Mouse (Mus musculus) hindbrain, embryonic 10.5 days (tissue): Measurements from ENCODE around the gene Pced1a. TPM values are rescaled to one million over a fixed set of nuclear protein-coding genes. Genes with fewer than 3 reads are reported as not detected.

Experiments
- DNase-seq: peaks from one replicate; pipeline ENCODE4 v3.0.0-alpha.2; 2017; ENCODE audit warnings: low spot score
- H3K27ac ChIP-seq: fragments of 300-500 bp; sonication (generic); 2 replicates; pipeline ENCODE4 v1.5.1; 2016; ENCODE audit warnings: mild to moderate bottlenecking, moderate library complexity
- H3K27me3 ChIP-seq: fragments of 300-500 bp; sonication (generic); 2 replicates; pipeline ENCODE4 v1.6.1; 2016; ENCODE audit warnings: mild to moderate bottlenecking; ENCODE audit not compliant: poor library complexity, insufficient read depth, severe bottlenecking
- H3K36me3 ChIP-seq: fragments of 300-500 bp; sonication (generic); 2 replicates; pipeline ENCODE4 v1.6.1; 2016; ENCODE audit warnings: mild to moderate bottlenecking, moderate library complexity
- H3K4me1 ChIP-seq: fragments of 300-500 bp; sonication (generic); replicated peaks from 2 replicates; pipeline ENCODE4 v1.6.1; 2016; ENCODE audit warnings: mild to moderate bottlenecking
- H3K4me3 ChIP-seq: fragments of 300-500 bp; sonication (generic); 2 replicates; pipeline ENCODE4 v1.5.1; 2016; ENCODE audit warnings: mild to moderate bottlenecking, moderate library complexity
- H3K9me3 ChIP-seq: fragments of 300-500 bp; sonication (generic); 2 replicates; pipeline ENCODE4 v1.6.1; 2016; ENCODE audit warnings: mild to moderate bottlenecking, moderate library complexity
- WGBS: fragments of 180-500 bp; shearing (Covaris S2); methylation state at CpG from one replicate; pipeline ENCODE4 v1.1.7; 2016; 5-methylcytosine and 5-hydroxymethylcytosine counted together
- polyA plus RNA-seq: library from polyadenylated mRNA; unstranded; fragments of >200 nt; fragmentation: Nextera tagmentation; extraction: Ambion mirVana; gene quantifications from 2 replicates; pipeline ENCODE4 v1.2.1, GENCODE M21; 2016

Pced1a gene
- polyA plus RNA-seq, 1 experiment from 2014 or later, result 11.3 TPM

- Histone ChIP-seq H3K9me3 (no peaks in the 10 kb centered on the region), H3K27me3 (peaks cover 26% of the 10 kb centered on the region), H3K27ac (peak overlapping the region; percentile 94; the same call in 1 of the 2 replicates), H3K4me3 (peak overlapping the region; percentile 94), H3K4me1 (peaks cover 41% of the 10 kb centered on the region), H3K36me3 (0 out of 2 replicates have a peak, but pooled peaks cover 3% of the 10 kb centered on the region)
- DNase-seq, result no peak
- 74% methylated on average over 14 of the region's 14 CpGs for WGBS
Measured at GRCm38 (mm10) chr2:130451086-130451726, 26.7 kb upstream of the Pced1a start.

GRCm38 (mm10) chr2:130450434-130450796 lies 25.9 kb upstream of the Pced1a start:
- peak overlapping the region; percentile 94 for H3K27ac ChIP-seq
- H3K36me3 ChIP-seq, result peaks cover 9% of the 10 kb centered on the region; the same call in 1 of the 2 replicates
- peaks cover 38% of the 10 kb centered on the region for H3K4me1 ChIP-seq
- no peak for DNase-seq
- H3K27me3 ChIP-seq, result peaks cover 26% of the 10 kb centered on the region
- H3K4me3 ChIP-seq, result peak overlapping the region; percentile 94
- H3K9me3 ChIP-seq, result no peaks in the 10 kb centered on the region
- under 1% methylated on average over 47 of the region's 47 CpGs for WGBS

- H3K36me3 ChIP-seq, result peaks cover 14% of the 10 kb centered on the region
- H3K9me3 ChIP-seq, result no peaks in the 10 kb centered on the region
- H3K4me3 ChIP-seq, result peak within 1 kb of the TSS; percentile 94
- WGBS, result under 1% methylated on average over 50 of the region's 50 CpGs
- H3K4me1 ChIP-seq, result peaks cover 38% of the 10 kb centered on the region
- peaks cover 26% of the 10 kb centered on the region for H3K27me3 ChIP-seq
- DNase-seq, result peak; percentile 93
- peak within 1 kb of the TSS; percentile 94 for H3K27ac ChIP-seq
Measured at GRCm38 (mm10) chr2:130449794-130450433, 25.4 kb upstream of the Pced1a start, which contains the start of gene Ptpra. Gene Ptpra (plus strand): TSS chr2:130450278.

- Histone ChIP-seq H3K4me3 (peak overlapping the region; percentile 94), H3K36me3 (peaks cover 21% of the 10 kb centered on the region), H3K4me1 (peaks cover 38% of the 10 kb centered on the region), H3K9me3 (no peaks in the 10 kb centered on the region), H3K27me3 (peaks cover 26% of the 10 kb centered on the region), H3K27ac (peak overlapping the region; percentile 94; the same call in 1 of the 2 replicates)
- 8% methylated on average over 17 of the region's 17 CpGs for WGBS
- peak; percentile 35 for DNase-seq
Measured at GRCm38 (mm10) chr2:130449021-130449793, 24.7 kb upstream of the Pced1a start.

GRCm38 (mm10) chr2:130448449-130448848 lies 23.9 kb upstream of the Pced1a start:
- Histone ChIP-seq H3K27ac (no peak overlapping the region), H3K27me3 (peaks cover 26% of the 10 kb centered on the region), H3K9me3 (no peaks in the 10 kb centered on the region), H3K4me1 (peaks cover 38% of the 10 kb centered on the region), H3K4me3 (no peak overlapping the region), H3K36me3 (peaks cover 29% of the 10 kb centered on the region)
- DNase-seq, result no peak

GRCm38 (mm10) chr2:130442162-130442561 lies 17.7 kb upstream of the Pced1a start:
- DNase-seq, result no peak
- Histone ChIP-seq H3K27ac (no peak overlapping the region), H3K27me3 (0 out of 2 replicates have a peak, but pooled peaks cover 4% of the 10 kb centered on the region), H3K4me1 (no peaks in the 10 kb centered on the region), H3K36me3 (peaks cover 89% of the 10 kb centered on the region), H3K9me3 (no peaks in the 10 kb centered on the region), H3K4me3 (no peak overlapping the region)
- WGBS, result 84% methylated on average over 10 of the region's 10 CpGs

- Histone ChIP-seq H3K36me3 (peaks cover 84% of the 10 kb centered on the region), H3K27ac (no peak overlapping the region), H3K4me3 (no peak overlapping the region), H3K9me3 (no peaks in the 10 kb centered on the region), H3K27me3 (no peaks in the 10 kb centered on the region), H3K4me1 (no peaks in the 10 kb centered on the region)
- no peak for DNase-seq
- WGBS, result 87% methylated on average over 4 of the region's 4 CpGs
Measured at GRCm38 (mm10) chr2:130439840-130440480, 15.5 kb upstream of the Pced1a start.

GRCm38 (mm10) chr2:130438861-130439260 lies 14.4 kb upstream of the Pced1a start:
- no peaks in the 10 kb centered on the region for H3K4me1 ChIP-seq
- no peaks in the 10 kb centered on the region for H3K9me3 ChIP-seq
- H3K27me3 ChIP-seq, result no peaks in the 10 kb centered on the region
- DNase-seq, result no peak
- H3K4me3 ChIP-seq, result no peak overlapping the region
- no peak overlapping the region for H3K27ac ChIP-seq
- H3K36me3 ChIP-seq, result peaks cover 73% of the 10 kb centered on the region
- WGBS, result 87% methylated on average over 3 of the region's 3 CpGs

GRCm38 (mm10) chr2:130436769-130437168 lies 12.3 kb upstream of the Pced1a start:
- 92% methylated on average over 1 of the region's 1 CpGs for WGBS
- Histone ChIP-seq H3K9me3 (no peaks in the 10 kb centered on the region), H3K27me3 (no peaks in the 10 kb centered on the region), H3K4me1 (no peaks in the 10 kb centered on the region), H3K4me3 (no peak overlapping the region), H3K36me3 (peaks cover 60% of the 10 kb centered on the region), H3K27ac (no peak overlapping the region)
- DNase-seq, result no peak

- H3K36me3 ChIP-seq, result peaks cover 46% of the 10 kb centered on the region
- H3K27me3 ChIP-seq, result no peaks in the 10 kb centered on the region
- peak; percentile 43 for DNase-seq
- 28% methylated on average over 4 of the region's 4 CpGs for WGBS
- no peak overlapping the region for H3K27ac ChIP-seq
- no peaks in the 10 kb centered on the region for H3K9me3 ChIP-seq
- H3K4me1 ChIP-seq, result 0 out of 2 replicates have a peak, but pooled peaks cover 3% of the 10 kb centered on the region
- H3K4me3 ChIP-seq, result no peak overlapping the region
Measured at GRCm38 (mm10) chr2:130433152-130433551, 8.7 kb upstream of the Pced1a start.

- Histone ChIP-seq H3K4me1 (0 out of 2 replicates have a peak, but pooled peaks cover 3% of the 10 kb centered on the region), H3K4me3 (no peak overlapping the region), H3K36me3 (peaks cover 42% of the 10 kb centered on the region), H3K27me3 (no peaks in the 10 kb centered on the region), H3K9me3 (no peaks in the 10 kb centered on the region), H3K27ac (no peak overlapping the region)
- 92% methylated on average over 3 of the region's 3 CpGs for WGBS
- DNase-seq, result no peak
Measured at GRCm38 (mm10) chr2:130432157-130432556, 7.7 kb upstream of the Pced1a start.

GRCm38 (mm10) chr2:130430484-130430883 lies 6.0 kb upstream of the Pced1a start:
- H3K27ac ChIP-seq, result no peak overlapping the region
- H3K4me1 ChIP-seq, result peaks cover 7% of the 10 kb centered on the region; the same call in 1 of the 2 replicates
- no peaks in the 10 kb centered on the region for H3K27me3 ChIP-seq
- peaks cover 42% of the 10 kb centered on the region for H3K36me3 ChIP-seq
- H3K9me3 ChIP-seq, result no peaks in the 10 kb centered on the region
- DNase-seq, result no peak
- 83% methylated on average over 3 of the region's 3 CpGs for WGBS
- H3K4me3 ChIP-seq, result no peak overlapping the region
